Mouse (Mus musculus) forebrain, embryonic 15.5 days (tissue): Measurements from ENCODE around the gene Edem2. TPM values are rescaled to one million over a fixed set of nuclear protein-coding genes. Genes with fewer than 3 reads are reported as not detected.
"Not testable (repeated sequence)": the region's sequence is repeated elsewhere in the genome, so short reads cannot be mapped to it uniquely, and the experiment has no call there.

Experiments used
- ATAC-seq: fragments of 200-750 bp; cut with Nextera tagmentation; replicated peaks from 2 replicates; pipeline ENCODE4 v1.8.0; 2017; ENCODE audit warnings: mild to moderate bottlenecking, moderate TSS enrichment, moderate library complexity
- H3K27ac ChIP-seq: fragments of 300-500 bp; sonication (generic); replicated peaks from 2 replicates; pipeline ENCODE4 v1.5.1; 2015; ENCODE audit warnings: mild to moderate bottlenecking, inconsistent platforms
- H3K27me3 ChIP-seq: fragments of 300-500 bp; sonication (generic); 2 replicates; pipeline ENCODE4 v1.6.1; 2015; ENCODE audit warnings: inconsistent platforms
- H3K36me3 ChIP-seq: fragments of 300-500 bp; sonication (generic); 2 replicates; pipeline ENCODE4 v1.6.1; 2015; ENCODE audit warnings: mild to moderate bottlenecking, inconsistent platforms
- H3K4me1 ChIP-seq: fragments of 300-500 bp; sonication (generic); 2 replicates; pipeline ENCODE4 v1.6.1; 2015; ENCODE audit warnings: inconsistent platforms
- H3K4me2 ChIP-seq: fragments of 300-500 bp; sonication (generic); replicated peaks from 2 replicates; pipeline ENCODE4 v1.6.1; 2015; ENCODE audit warnings: mild to moderate bottlenecking, inconsistent platforms
- H3K4me3 ChIP-seq: fragments of 300-500 bp; sonication (generic); 2 replicates; pipeline ENCODE4 v1.5.1; 2015; ENCODE audit warnings: mild to moderate bottlenecking, inconsistent platforms
- H3K9ac ChIP-seq: fragments of 300-500 bp; sonication (generic); replicated peaks from 2 replicates; pipeline ENCODE4 v1.6.1; 2015; ENCODE audit warnings: mild to moderate bottlenecking, inconsistent platforms
- H3K9me3 ChIP-seq: fragments of 300-500 bp; sonication (generic); 2 replicates; pipeline ENCODE4 v1.6.1; 2016; ENCODE audit warnings: inconsistent platforms
- WGBS: fragments of 180-500 bp; shearing (Covaris S2); methylation state at CpG from one replicate; pipeline ENCODE4 v1.1.7; 2015; ENCODE audit warnings: mixed read lengths; 5-methylcytosine and 5-hydroxymethylcytosine counted together
- polyA plus RNA-seq: library from polyadenylated mRNA; unstranded; fragments of >200 nt; fragmentation: Nextera tagmentation; extraction: Ambion mirVana; gene quantifications from 2 replicates; pipeline ENCODE4 v1.2.1, GENCODE M21; 2015

The Edem2 gene
- polyA plus RNA-seq, 1 experiment from 2014 or later: 46.5 TPM

- Histone ChIP-seq H3K9me3 (no peaks in the 10 kb centered on the region), H3K27ac (no peak overlapping the region), H3K4me3 (peak overlapping the region; percentile 70), H3K36me3 (peaks cover 4% of the 10 kb centered on the region; the same call in 1 of the 2 replicates), H3K27me3 (no peaks in the 10 kb centered on the region), H3K4me1 (peaks cover 20% of the 10 kb centered on the region), H3K4me2 (peak overlapping the region; percentile 87), H3K9ac (peak overlapping the region; percentile 79)
- no peak; the same call in 1 of the 2 replicates for ATAC-seq
- 4% methylated on average over 15 of the region's 15 CpGs for WGBS
Observed at GRCm38 (mm10) chr2:155728742-155729141, 533 bp downstream of the Edem2 start.

GRCm38 (mm10) chr2:155727764-155728395 is 1.4 kb downstream of the Edem2 start:
- Histone ChIP-seq H3K9ac (no peak overlapping the region), H3K27ac (no peak overlapping the region), H3K9me3 (no peaks in the 10 kb centered on the region), H3K36me3 (peaks cover 6% of the 10 kb centered on the region; the same call in 1 of the 2 replicates), H3K4me3 (no peak overlapping the region), H3K4me2 (0 out of 2 replicates have a peak overlapping the region, but pooled peaks have one; percentile 87), H3K27me3 (no peaks in the 10 kb centered on the region), H3K4me1 (peaks cover 20% of the 10 kb centered on the region)
- ATAC-seq: no peak
- 77% methylated on average over 7 of the region's 7 CpGs for WGBS

GRCm38 (mm10) chr2:155726302-155726701 is 3.0 kb downstream of the Edem2 start:
- no peak overlapping the region for H3K4me3 ChIP-seq
- H3K9ac ChIP-seq: no peak overlapping the region
- H3K4me1 ChIP-seq: peaks cover 20% of the 10 kb centered on the region
- H3K4me2 ChIP-seq: no peak overlapping the region
- peaks cover 6% of the 10 kb centered on the region; the same call in 1 of the 2 replicates for H3K36me3 ChIP-seq
- H3K27me3 ChIP-seq: no peaks in the 10 kb centered on the region
- H3K9me3 ChIP-seq: no peaks in the 10 kb centered on the region
- WGBS: 84% methylated on average over 7 of the region's 7 CpGs
- no peak for ATAC-seq
- no peak overlapping the region for H3K27ac ChIP-seq

GRCm38 (mm10) chr2:155724526-155724925 is 4.7 kb downstream of the Edem2 start:
- Histone ChIP-seq H3K27ac (no peak overlapping the region), H3K9me3 (no peaks in the 10 kb centered on the region), H3K4me2 (no peak overlapping the region), H3K4me1 (peaks cover 17% of the 10 kb centered on the region), H3K36me3 (peaks cover 12% of the 10 kb centered on the region; the same call in 1 of the 2 replicates), H3K9ac (no peak overlapping the region), H3K27me3 (no peaks in the 10 kb centered on the region), H3K4me3 (no peak overlapping the region)
- WGBS: 93% methylated on average over 6 of the region's 6 CpGs
- no peak for ATAC-seq

- peaks cover 15% of the 10 kb centered on the region for H3K4me1 ChIP-seq
- H3K36me3 ChIP-seq: peaks cover 17% of the 10 kb centered on the region; the same call in 1 of the 2 replicates
- H3K4me3 ChIP-seq: no peak overlapping the region
- no peak for ATAC-seq
- H3K9me3 ChIP-seq: no peaks in the 10 kb centered on the region
- H3K27me3 ChIP-seq: no peaks in the 10 kb centered on the region
- H3K9ac ChIP-seq: no peak overlapping the region
- H3K27ac ChIP-seq: no peak overlapping the region
- no peak overlapping the region for H3K4me2 ChIP-seq
- WGBS: 83% methylated on average over 5 of the region's 5 CpGs
Observed at GRCm38 (mm10) chr2:155724036-155724435, 5.2 kb downstream of the Edem2 start.

GRCm38 (mm10) chr2:155720585-155720984 is 8.7 kb downstream of the Edem2 start:
- Histone ChIP-seq H3K9me3 (no peaks in the 10 kb centered on the region), H3K36me3 (peaks cover 37% of the 10 kb centered on the region), H3K27me3 (no peaks in the 10 kb centered on the region), H3K9ac (no peak overlapping the region), H3K4me3 (no peak overlapping the region), H3K4me2 (no peak overlapping the region), H3K27ac (no peak overlapping the region), H3K4me1 (no peaks in the 10 kb centered on the region)
- 91% methylated on average over 5 of the region's 5 CpGs for WGBS
- no peak for ATAC-seq

GRCm38 (mm10) chr2:155717082-155717990 is 11.9 kb downstream of the Edem2 start:
- Histone ChIP-seq H3K4me2 (no peak overlapping the region), H3K9me3 (no peaks in the 10 kb centered on the region), H3K4me3 (no peak overlapping the region), H3K27me3 (no peaks in the 10 kb centered on the region), H3K4me1 (no peaks in the 10 kb centered on the region), H3K9ac (no peak overlapping the region), H3K36me3 (peaks cover 47% of the 10 kb centered on the region), H3K27ac (no peak overlapping the region)
- WGBS: 88% methylated on average over 12 of the region's 12 CpGs
- no peak for ATAC-seq

GRCm38 (mm10) chr2:155710557-155710956 is 18.7 kb downstream of the Edem2 start:
- H3K4me3 ChIP-seq: no peak overlapping the region
- no peaks in the 10 kb centered on the region for H3K27me3 ChIP-seq
- ATAC-seq: no peak
- no peak overlapping the region for H3K4me2 ChIP-seq
- H3K9ac ChIP-seq: no peak overlapping the region
- 88% methylated on average over 11 of the region's 11 CpGs for WGBS
- no peak overlapping the region for H3K27ac ChIP-seq
- no peaks in the 10 kb centered on the region for H3K9me3 ChIP-seq
- H3K4me1 ChIP-seq: no peaks in the 10 kb centered on the region
- H3K36me3 ChIP-seq: peaks cover 55% of the 10 kb centered on the region

GRCm38 (mm10) chr2:155707251-155707650 is 22.0 kb downstream of the Edem2 start:
- peaks cover 61% of the 10 kb centered on the region for H3K36me3 ChIP-seq
- 75% methylated on average over 4 of the region's 4 CpGs for WGBS
- no peak overlapping the region for H3K27ac ChIP-seq

GRCm38 (mm10) chr2:155703630-155704029 is 25.6 kb downstream of the Edem2 start:
- Histone ChIP-seq H3K27me3 (no peaks in the 10 kb centered on the region), H3K4me1 (no peaks in the 10 kb centered on the region), H3K36me3 (peaks cover 38% of the 10 kb centered on the region), H3K9me3 (no peaks in the 10 kb centered on the region), H3K4me3 (no peak overlapping the region), H3K9ac (no peak overlapping the region), H3K4me2 (no peak overlapping the region), H3K27ac (no peak overlapping the region)
- no peak for ATAC-seq
- WGBS: 7% methylated on average over 4 of the region's 4 CpGs

More at GRCm38 (mm10) chr2:155707251-155707650, 22.0 kb downstream of the Edem2 start:
- ATAC-seq: no peak
- Histone ChIP-seq H3K27me3 (no peaks in the 10 kb centered on the region), H3K9ac (no peak overlapping the region), H3K4me1 (no peaks in the 10 kb centered on the region), H3K9me3 (no peaks in the 10 kb centered on the region), H3K4me2 (no peak overlapping the region), H3K4me3 (no peak overlapping the region)

GRCm38 (mm10) chr2:155701399-155701919 is 27.8 kb downstream of the Edem2 start:
- Histone ChIP-seq H3K9ac (no peak overlapping the region), H3K4me3 (no peak overlapping the region), H3K27ac (no peak overlapping the region), H3K4me2 (no peak overlapping the region), H3K4me1 (no peaks in the 10 kb centered on the region), H3K27me3 (no peaks in the 10 kb centered on the region), H3K36me3 (peaks cover 31% of the 10 kb centered on the region), H3K9me3 (no peaks in the 10 kb centered on the region)
- WGBS: 91% methylated on average over 19 of the region's 19 CpGs
- ATAC-seq: no peak

GRCm38 (mm10) chr2:155698443-155698842 is 30.8 kb downstream of the Edem2 start:
- H3K27ac ChIP-seq, H3K4me3 ChIP-seq, ATAC-seq, H3K27me3 ChIP-seq, H3K4me1 ChIP-seq, H3K9me3 ChIP-seq, H3K9ac ChIP-seq, H3K4me2 ChIP-seq: not testable (repeated sequence)
- H3K36me3 ChIP-seq: peaks cover 13% of the 10 kb centered on the region
- 88% methylated on average over 6 of the region's 6 CpGs for WGBS
